Mouse (Mus musculus) left cerebral cortex, postnatal 36 days (tissue): ENCODE measurements around the gene Tbx1. TPM values are rescaled to one million over a fixed set of nuclear protein-coding genes. Genes with fewer than 3 reads are reported as not detected.
"Not testable (repeated sequence)": the region's sequence is repeated elsewhere in the genome, so short reads cannot be mapped to it uniquely, and the experiment has no call there.

Experiments
- DNase-seq, 2 experiments: peaks; one replicate each; pipeline ENCODE4 v3.0.0; 2021 to 2022; ENCODE audit warnings: low spot score in 2 of 2, mixed read lengths in 1 of 2
- intact Hi-C: fragments of 180-260 bp; cut with DNase I; formaldehyde crosslinking; loops from one replicate; pipeline ENCODE4 v1.15.1; 2025
- total RNA-seq, 2 experiments: library from RNA; stranded (reverse); gene quantifications; 2 replicates each; pipeline ENCODE4 v1.2.3; 2021

Tbx1 gene
- total RNA-seq, 2 experiments from 2014 or later: 0.94 to 1.4 TPM

GRCm38 (mm10) chr16:18574196-18574595, 16.3 kb downstream of the Tbx1 start:
- intact Hi-C loops: no loop called here
- DNase-seq: no peak

GRCm38 (mm10) chr16:18568599-18568998, 21.9 kb downstream of the Tbx1 start:
- DNase-seq: no peak
- intact Hi-C loops: no loop called here

- no peak for DNase-seq
- intact Hi-C loops: no loop called here
These were observed 26.0 kb downstream of the Tbx1 start for GRCm38 (mm10) chr16:18564472-18564871.

GRCm38 (mm10) chr16:18556461-18556860, 34.0 kb downstream of the Tbx1 start:
- intact Hi-C loops: no loop called here
- no peak for DNase-seq

- DNase-seq: no peak
- intact Hi-C loops: no loop called here
These were observed 35.1 kb downstream of the Tbx1 start for GRCm38 (mm10) chr16:18555235-18555935.

GRCm38 (mm10) chr16:18554721-18555120, 35.8 kb downstream of the Tbx1 start:
- no peak for DNase-seq
- intact Hi-C loops: no loop called here

GRCm38 (mm10) chr16:18552106-18552710, 38.3 kb downstream of the Tbx1 start:
- intact Hi-C loops: no loop called here

DNA sequence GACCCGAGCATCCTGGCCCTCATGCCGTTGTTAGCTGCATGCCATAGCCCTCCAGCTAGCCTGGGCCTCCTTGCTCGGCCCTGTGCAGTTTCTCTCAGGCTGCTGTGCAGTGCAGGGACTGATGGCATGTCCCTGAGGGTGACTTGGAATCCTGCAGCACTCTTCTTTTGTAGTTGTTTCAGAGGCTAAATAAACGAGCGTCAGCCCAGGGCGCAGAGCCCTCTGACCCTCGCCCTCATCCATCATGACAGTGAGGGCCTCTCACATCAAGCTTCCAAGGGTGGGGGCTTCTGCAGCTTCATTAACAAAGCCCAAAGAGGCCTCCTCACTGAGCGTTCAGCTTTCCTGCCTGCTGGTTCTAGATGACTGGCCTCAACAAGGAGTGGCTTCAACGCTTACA, 38.9 kb downstream of the Tbx1 start:
- intact Hi-C loops: no loop called here
- DNase-seq: no peak

More at GRCm38 (mm10) chr16:18552106-18552710, 38.3 kb downstream of the Tbx1 start:
- no peak for DNase-seq

GRCm38 (mm10) chr16:18547891-18548290, 42.6 kb downstream of the Tbx1 start:
- DNase-seq: no peak
- intact Hi-C loops: no loop called here

DNA sequence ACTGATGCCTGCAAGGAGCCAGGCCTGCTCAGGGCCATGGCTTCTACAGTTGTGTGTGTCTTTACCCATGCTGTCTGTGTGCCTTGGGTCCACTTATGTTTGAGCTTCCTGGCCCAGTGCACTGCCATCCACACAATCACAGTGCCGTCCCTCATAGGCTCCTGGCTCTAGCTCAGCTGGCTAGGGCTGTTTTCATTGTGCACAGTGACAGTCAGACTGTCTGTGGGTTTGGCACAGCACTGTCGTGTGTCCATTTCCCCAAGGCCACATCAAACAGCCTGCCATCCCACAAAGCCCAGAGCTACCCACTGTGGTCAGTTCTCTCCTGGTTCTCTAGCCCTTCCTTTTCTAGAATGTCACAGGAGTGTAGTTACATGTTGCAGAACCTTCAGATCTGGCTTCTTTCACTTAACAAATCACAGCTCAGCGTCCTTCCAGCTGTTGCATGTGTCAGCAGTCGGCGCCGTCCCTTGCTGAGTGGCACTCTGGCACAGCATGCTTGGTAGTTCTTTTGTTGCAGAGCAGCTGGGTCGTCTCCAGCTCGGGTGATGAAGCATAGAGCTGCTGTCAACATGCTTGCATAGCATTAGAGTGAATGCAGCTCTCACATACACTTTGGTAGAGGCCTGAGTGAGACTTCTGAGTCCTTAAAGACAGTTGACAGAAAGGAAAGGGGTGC, 47.2 kb downstream of the Tbx1 start:
- DNase-seq: no peak
- intact Hi-C loops: no loop called here

- no peak for DNase-seq
- intact Hi-C loops: no loop called here
These were observed 51.2 kb downstream of the Tbx1 start for GRCm38 (mm10) chr16:18539281-18539680.

- intact Hi-C loops: no loop called here
These were observed 53.0 kb downstream of the Tbx1 start for GRCm38 (mm10) chr16:18537407-18537990.

GRCm38 (mm10) chr16:18533061-18533460, 57.4 kb downstream of the Tbx1 start:
- intact Hi-C loops, DNase-seq: not testable (repeated sequence)

More at GRCm38 (mm10) chr16:18537407-18537990, 53.0 kb downstream of the Tbx1 start:
- DNase-seq: no peak

Other genes starting within 250 kb of the Tbx1 start
- gene Tango2, start 242.6 kb downstream of the Tbx1 start, total RNA-seq: 100 to 1,000 TPM; 158 to 165 TPM
- 10 to 100 TPM; 36.6 to 48.0 TPM for gene Arvcf, start 242.5 kb downstream of the Tbx1 start, total RNA-seq
- 10 to 100 TPM; 21.7 TPM for gene Txnrd2, start 164.3 kb downstream of the Tbx1 start, total RNA-seq
- 100 to 1,000 TPM in 1 of 2 experiments, 10 to 100 TPM in 1; 89.1 to 100 TPM for gene Comt, start 163.8 kb downstream of the Tbx1 start, total RNA-seq
- 1 to 10 TPM; 5.0 to 9.0 TPM for gene Gnb1l, start 92.0 kb downstream of the Tbx1 start, total RNA-seq
- 1 to 10 TPM; 5.0 to 7.5 TPM for gene Rtl10, start 91.8 kb downstream of the Tbx1 start, total RNA-seq
- 1 to 10 TPM; 1.1 to 1.6 TPM for gene Gp1bb, start 31.7 kb upstream of the Tbx1 start, total RNA-seq
- gene Gm49601, start 35.8 kb upstream of the Tbx1 start, total RNA-seq: 100 to 1,000 TPM; 255 to 281 TPM
- 100 to 1,000 TPM; 834 to 992 TPM for gene Sept5, start 39.3 kb upstream of the Tbx1 start, total RNA-seq
- 10 to 100 TPM; 48.3 to 60.6 TPM for gene Cldn5, start 186.2 kb upstream of the Tbx1 start, total RNA-seq
- 10 to 100 TPM; 77.2 to 94.9 TPM for gene Ufd1, start 221.1 kb upstream of the Tbx1 start, total RNA-seq
- gene Cdc45, start 221.3 kb upstream of the Tbx1 start, total RNA-seq: 1 to 10 TPM; 1.5 to 2.2 TPM
- 10 to 100 TPM; 28.2 to 30.6 TPM for gene 2510002D24Rik, start 245.9 kb upstream of the Tbx1 start, total RNA-seq
- 1 to 10 TPM; 8.5 to 9.9 TPM for gene Gm28539, start 245.9 kb upstream of the Tbx1 start, total RNA-seq